Comparison of ENCODE assay signal across 23 mouse cellular contexts in the genomic region with DNA sequence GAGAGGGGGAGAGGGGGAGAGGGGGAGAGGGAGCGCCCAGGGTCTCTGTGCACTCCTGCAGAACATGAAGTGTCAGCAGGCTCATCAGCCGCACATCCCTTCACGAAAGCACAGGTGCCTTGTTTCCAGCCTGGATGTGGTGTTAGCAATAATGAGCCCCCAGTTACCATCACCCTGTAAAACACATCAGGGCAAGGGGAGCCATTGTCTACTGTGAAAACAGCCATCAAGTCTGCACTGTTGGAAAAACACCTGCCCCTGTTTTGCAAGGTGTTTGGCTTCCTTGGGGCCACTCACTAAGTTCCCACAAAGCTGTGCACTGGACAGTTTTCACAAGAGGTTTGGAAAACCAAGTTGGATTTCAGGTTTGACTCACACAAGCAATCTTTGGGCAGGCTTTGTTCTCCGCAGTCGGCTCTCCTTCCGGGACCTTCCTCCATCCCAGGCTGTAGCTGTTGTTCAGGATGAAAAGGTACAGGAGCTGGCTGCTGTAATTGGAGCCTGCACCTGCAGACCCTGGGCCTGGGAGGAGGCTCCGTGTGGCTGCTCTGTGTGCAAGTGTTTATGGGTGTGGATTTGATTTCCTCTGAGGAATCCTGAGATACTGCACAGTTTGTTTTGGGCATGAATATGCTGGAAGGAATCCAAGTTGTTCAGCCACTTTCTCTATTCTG. TPM values are rescaled to one million over a fixed set of nuclear protein-coding genes. Genes with fewer than 3 reads are reported as not detected.
DNase-seq lines count a peak whose midpoint lies in the region; ATAC-seq and TF ChIP-seq lines count a peak whose summit lies in the region.
"Had no signal": no experiment of that assay in that cellular context is flagged by ENCODE, and none has a peak within 500 bp of the region (broad histone marks: within the 10 kb centered on the region; RNA-seq: fewer than 3 reads in every experiment).

No protein-coding gene starts in this region.

- TF ChIP-seq EP300 in ES-Bruce4 (IDR thresholded peaks at IDR 0.05; ENCODE audit: insufficient read depth, low read depth, low read length) = peak; percentile 73
- TF ChIP-seq EP300 in liver, postnatal 0 days (IDR thresholded peaks at IDR 0.05; ENCODE audit: low read depth) = no peak

- TF ChIP-seq CTCF in E14TG2a.4 (conservative IDR thresholded peaks at IDR 0.05; ENCODE audit: low read length) = no peak
- no peak for TF ChIP-seq CTCF in ES-Bruce4 (IDR thresholded peaks at IDR 0.05; ENCODE audit: low read depth, low read length)
- no peak for TF ChIP-seq CTCF in layer of hippocampus, adult 2 months (conservative IDR thresholded peaks at IDR 0.05)
- no peak for TF ChIP-seq CTCF in liver, postnatal 0 days (IDR thresholded peaks at IDR 0.05; ENCODE audit: low read depth)
- TF ChIP-seq CTCF in intestine, postnatal 0 days (IDR thresholded peaks at IDR 0.05; ENCODE audit: low read depth) = no peak

- peaks cover 53% of the 10 kb centered on the region for H3K4me1 ChIP-seq in E14TG2a.4 (replicated peaks; ENCODE audit: low read depth, low read length)
- peaks cover 7% of the 10 kb centered on the region for H3K4me1 ChIP-seq in ES-Bruce4 (ENCODE audit: control insufficient read depth, insufficient read depth, low read length)
- H3K4me1 ChIP-seq in embryonic facial prominence, embryonic 13.5 days = peaks cover 21% of the 10 kb centered on the region
- H3K4me1 ChIP-seq in limb, embryonic 12.5 days (replicated peaks) = peaks cover 25% of the 10 kb centered on the region
- 0 out of 2 replicates have a peak, but pooled peaks cover 5% of the 10 kb centered on the region for H3K4me1 ChIP-seq in liver, postnatal 0 days (ENCODE audit: insufficient read depth)
- no peaks in the 10 kb centered on the region; the same call in 1 of the 2 replicates for H3K4me1 ChIP-seq in intestine, postnatal 0 days (replicated peaks; ENCODE audit: control insufficient read depth, insufficient read depth, low read length)
- H3K4me1 ChIP-seq: forebrain, embryonic 15.5 days; megakaryocyte, embryonic 14.5 days had no signal

- peak; percentile 59 for ATAC-seq in embryonic facial prominence, embryonic 13.5 days (ENCODE audit: insufficient number of reproducible peaks, insufficient read depth, low FRiP score, low TSS enrichment, low read depth)
- ATAC-seq in limb, embryonic 12.5 days (ENCODE audit: insufficient number of reproducible peaks, insufficient read depth, low FRiP score, low TSS enrichment, low read depth) = peak; percentile 81
- ATAC-seq in liver, postnatal 0 days = no peak
- no peak for ATAC-seq in intestine, postnatal 0 days
- ATAC-seq: forebrain, embryonic 15.5 days; inflammation-experienced regulatory T-cells, adult 6 months; liver, embryonic 12.5 days; midbrain, embryonic 13.5 days had no signal

- H3K9me3 ChIP-seq in E14TG2a.4 (ENCODE audit: low read length) = peaks cover 5% of the 10 kb centered on the region; the same call in 1 of the 2 replicates
- no peaks in the 10 kb centered on the region for H3K9me3 ChIP-seq in ES-Bruce4 (replicated peaks; ENCODE audit: control insufficient read depth, insufficient read depth, low read length, poor library complexity, severe bottlenecking)
- no peaks in the 10 kb centered on the region for H3K9me3 ChIP-seq in embryonic facial prominence, embryonic 13.5 days
- no peaks in the 10 kb centered on the region for H3K9me3 ChIP-seq in limb, embryonic 12.5 days
- H3K9me3 ChIP-seq in liver, postnatal 0 days (ENCODE audit: low read length) = no peaks in the 10 kb centered on the region
- H3K9me3 ChIP-seq in intestine, postnatal 0 days (ENCODE audit: control insufficient read depth) = no peaks in the 10 kb centered on the region
- H3K9me3 ChIP-seq: forebrain, embryonic 15.5 days; liver, embryonic 12.5 days; midbrain, embryonic 13.5 days had no signal

- H3K4me2 ChIP-seq in embryonic facial prominence, embryonic 13.5 days = peak overlapping the region; percentile 11; the same call in 1 of the 2 replicates
- H3K4me2 ChIP-seq in limb, embryonic 12.5 days = 0 out of 2 replicates have a peak overlapping the region, but pooled peaks have one; percentile 21
- H3K4me2 ChIP-seq in liver, postnatal 0 days (ENCODE audit: low read depth, low read length) = no peak overlapping the region
- no peak overlapping the region for H3K4me2 ChIP-seq in intestine, postnatal 0 days (replicated peaks; ENCODE audit: low read depth)
- H3K4me2 ChIP-seq: forebrain, embryonic 15.5 days; hindbrain, embryonic 14.5 days; liver, embryonic 12.5 days; midbrain, embryonic 13.5 days had no signal

- H3K27ac ChIP-seq in ES-Bruce4 (ENCODE audit: insufficient read depth, low read length) = peak overlapping the region; percentile 57; the same call in 1 of the 2 replicates
- peak overlapping the region; percentile 44; the same call in 1 of the 2 replicates for H3K27ac ChIP-seq in embryonic facial prominence, embryonic 13.5 days
- peak overlapping the region; percentile 37; the same call in 1 of the 2 replicates for H3K27ac ChIP-seq in limb, embryonic 12.5 days
- no peak overlapping the region for H3K27ac ChIP-seq in layer of hippocampus, adult 2 months
- H3K27ac ChIP-seq in liver, postnatal 0 days (ENCODE audit: low read depth) = no peak overlapping the region
- no peak overlapping the region for H3K27ac ChIP-seq in intestine, postnatal 0 days (ENCODE audit: low read depth, low read length)
- H3K27ac ChIP-seq: forebrain, embryonic 15.5 days; hindbrain, embryonic 14.5 days; left cerebral cortex, adult 2 months; liver, embryonic 12.5 days; midbrain, embryonic 13.5 days had no signal

- no peak for TF ChIP-seq POLR2A in ES-Bruce4 (IDR thresholded peaks at IDR 0.05; ENCODE audit: insufficient read depth, low read length)

- DNase-seq in layer of hippocampus, adult 2 months (ENCODE audit: low spot score in 2 of 2) = no peak
- no peak for DNase-seq in liver, postnatal 0 days
- DNase-seq: adrenal gland, postnatal 25 days; cerebellum, adult 8-10 months; gastrocnemius, postnatal 36 days; heart, postnatal 4 days; kidney, adult 8-10 months; lung, adult 2 months; thymus, adult 18-20 months had no signal

- H3K27me3 ChIP-seq in E14TG2a.4 (ENCODE audit: insufficient read depth, low read length) (no peaks in the 10 kb centered on the region), ES-Bruce4 (ENCODE audit: control insufficient read depth, insufficient read depth, low read length, poor library complexity, severe bottlenecking) (no peaks in the 10 kb centered on the region)
- H3K27me3 ChIP-seq in embryonic facial prominence, embryonic 13.5 days = no peaks in the 10 kb centered on the region
- no peaks in the 10 kb centered on the region for H3K27me3 ChIP-seq in limb, embryonic 12.5 days
- H3K27me3 ChIP-seq in liver, postnatal 0 days (ENCODE audit: insufficient read depth, low read length) = no peaks in the 10 kb centered on the region
- no peaks in the 10 kb centered on the region for H3K27me3 ChIP-seq in intestine, postnatal 0 days (replicated peaks; ENCODE audit: control insufficient read depth, insufficient read depth, low read length)
- H3K27me3 ChIP-seq: forebrain, embryonic 15.5 days; liver, embryonic 12.5 days had no signal

- no peak overlapping the region for H3K9ac ChIP-seq in ES-Bruce4 (ENCODE audit: low read depth, poor library complexity, severe bottlenecking)
- no peak overlapping the region for H3K9ac ChIP-seq in embryonic facial prominence, embryonic 13.5 days
- H3K9ac ChIP-seq in limb, embryonic 12.5 days (replicated peaks) = no peak overlapping the region
- H3K9ac ChIP-seq in liver, postnatal 0 days (replicated peaks) = no peak overlapping the region
- no peak overlapping the region for H3K9ac ChIP-seq in intestine, postnatal 0 days (ENCODE audit: low read depth, low read length)
- H3K9ac ChIP-seq: forebrain, embryonic 15.5 days; hindbrain, embryonic 14.5 days; liver, embryonic 12.5 days; midbrain, embryonic 13.5 days had no signal

- WGBS in embryonic facial prominence, embryonic 13.5 days = 43% methylated on average over 7 of the region's 7 CpGs
- WGBS in limb, embryonic 12.5 days = 26% methylated on average over 7 of the region's 7 CpGs
- 58% methylated on average over 7 of the region's 7 CpGs for WGBS in liver, postnatal 0 days (ENCODE audit: insufficient replicate concordance)
- WGBS in intestine, postnatal 0 days = 57% methylated on average over 7 of the region's 7 CpGs

- H3K36me3 ChIP-seq in E14TG2a.4 (ENCODE audit: insufficient read depth, low read length) (no peaks in the 10 kb centered on the region), ES-Bruce4 (ENCODE audit: control insufficient read depth, insufficient read depth, low read length, poor library complexity, severe bottlenecking) (no peaks in the 10 kb centered on the region)
- no peaks in the 10 kb centered on the region for H3K36me3 ChIP-seq in embryonic facial prominence, embryonic 13.5 days
- H3K36me3 ChIP-seq in limb, embryonic 12.5 days = no peaks in the 10 kb centered on the region
- no peaks in the 10 kb centered on the region for H3K36me3 ChIP-seq in liver, postnatal 0 days (replicated peaks; ENCODE audit: insufficient read depth, low read length)
- no peaks in the 10 kb centered on the region for H3K36me3 ChIP-seq in intestine, postnatal 0 days (ENCODE audit: control insufficient read depth, insufficient read depth)
- H3K36me3 ChIP-seq: forebrain, embryonic 15.5 days; liver, embryonic 12.5 days; midbrain, embryonic 13.5 days had no signal

- peak overlapping the region; percentile 10; the same call in 1 of the 2 replicates for H3K4me3 ChIP-seq in E14TG2a.4 (replicated peaks; ENCODE audit: low read length)
- H3K4me3 ChIP-seq in ES-Bruce4 (ENCODE audit: low read depth, low read length) = no peak overlapping the region
- no peak overlapping the region for H3K4me3 ChIP-seq in embryonic facial prominence, embryonic 13.5 days
- H3K4me3 ChIP-seq in limb, embryonic 12.5 days (replicated peaks) = no peak overlapping the region
- no peak overlapping the region for H3K4me3 ChIP-seq in layer of hippocampus, adult 2 months
- no peak overlapping the region for H3K4me3 ChIP-seq in liver, postnatal 0 days (ENCODE audit: low read depth, low read length)
- no peak overlapping the region for H3K4me3 ChIP-seq in intestine, postnatal 0 days (ENCODE audit: low read depth, low read length)
- H3K4me3 ChIP-seq: forebrain, embryonic 15.5 days; left cerebral cortex, adult 2 months; liver, embryonic 12.5 days; megakaryocyte, embryonic 14.5 days; midbrain, embryonic 13.5 days had no signal

RNA-seq across cellular contexts. Expression of a gene that starts 31.3 kb away (rescaled TPM):
- polyA plus RNA-seq in ES-Bruce4 (2011; ENCODE audit: insufficient read depth, insufficient read length, low read depth, missing spikeins) = 7.4 and 10.5 TPM in 2 replicates
- 2.0 and 3.6 TPM in 2 replicates for polyA plus RNA-seq in embryonic facial prominence, embryonic 13.5 days (2015; fragmentation: Nextera tagmentation; extraction: Ambion mirVana)
- 1.5 and 1.6 TPM in 2 replicates for polyA plus RNA-seq in limb, embryonic 12.5 days (2016; fragmentation: Nextera tagmentation; extraction: Ambion mirVana)
- 10 to 100 TPM; 11.5 to 14.6 TPM for total RNA-seq in layer of hippocampus, adult 2 months (2021)
- polyA plus RNA-seq in liver, postnatal 0 days (2015; fragmentation: Nextera tagmentation; extraction: Ambion mirVana) = 0.06 TPM in 1 of 2 replicates, not detected in the other
- 5.0 and 5.5 TPM in 2 replicates for polyA plus RNA-seq in intestine, postnatal 0 days (2015; fragmentation: Nextera tagmentation; extraction: Ambion mirVana)
- total RNA-seq: common myeloid progenitor, adult 5-6 weeks; monocyte, adult 5-6 weeks had no signal

Comparison
In these comparisons a context has a peak if more than half of its experiments do, and no peak if none do; other contexts are left out.
1. H3K27ac ChIP-seq: peak in ES-Bruce4 (single experiment), embryonic facial prominence, embryonic 13.5 days (single experiment) and limb, embryonic 12.5 days (single experiment); none in layer of hippocampus, adult 2 months (single experiment), liver, postnatal 0 days (single experiment) and intestine, postnatal 0 days (single experiment).
2. ATAC-seq: peak in embryonic facial prominence, embryonic 13.5 days (single experiment) and limb, embryonic 12.5 days (single experiment); none in liver, postnatal 0 days (single experiment) and intestine, postnatal 0 days (single experiment).
3. H3K4me2 ChIP-seq: peak in embryonic facial prominence, embryonic 13.5 days (single experiment) and limb, embryonic 12.5 days (single experiment); none in liver, postnatal 0 days (single experiment) and intestine, postnatal 0 days (single experiment).